Mouse (Mus musculus): ENCODE measurements around the gene Tnfsf10.

The Tnfsf10 gene

DNA sequence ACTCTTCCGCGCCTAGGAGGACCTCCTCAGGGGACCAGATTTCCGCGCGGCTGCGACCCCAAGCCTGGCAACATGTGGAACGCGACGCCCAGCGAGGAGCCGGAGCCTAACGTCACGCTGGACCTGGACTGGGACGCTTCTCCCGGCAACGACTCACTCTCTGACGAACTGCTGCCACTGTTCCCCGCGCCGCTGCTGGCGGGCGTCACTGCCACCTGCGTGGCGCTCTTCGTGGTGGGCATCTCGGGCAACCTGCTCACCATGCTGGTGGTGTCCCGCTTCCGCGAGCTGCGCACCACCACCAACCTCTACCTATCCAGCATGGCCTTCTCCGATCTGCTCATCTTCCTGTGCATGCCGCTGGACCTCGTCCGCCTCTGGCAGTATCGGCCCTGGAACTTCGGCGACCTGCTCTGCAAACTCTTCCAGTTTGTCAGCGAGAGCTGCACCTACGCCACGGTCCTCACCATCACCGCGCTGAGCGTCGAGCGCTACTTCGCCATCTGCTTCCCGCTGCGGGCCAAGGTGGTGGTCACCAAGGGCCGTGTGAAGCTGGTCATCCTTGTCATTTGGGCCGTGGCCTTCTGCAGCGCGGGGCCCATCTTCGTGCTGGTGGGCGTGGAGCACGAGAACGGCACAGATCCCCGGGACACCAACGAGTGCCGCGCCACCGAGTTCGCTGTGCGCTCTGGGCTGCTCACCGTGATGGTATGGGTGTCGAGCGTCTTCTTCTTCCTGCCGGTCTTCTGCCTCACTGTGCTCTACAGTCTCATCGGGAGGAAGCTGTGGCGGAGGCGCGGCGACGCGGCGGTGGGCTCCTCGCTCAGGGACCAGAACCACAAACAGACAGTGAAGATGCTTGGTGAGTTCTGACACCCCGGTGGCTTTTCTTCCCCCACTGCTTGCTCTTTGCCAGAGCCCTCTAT, 55.2 kb downstream of the Tnfsf10 start:
- no peak for DNase-seq (ENCODE audit: low spot score)

DNA sequence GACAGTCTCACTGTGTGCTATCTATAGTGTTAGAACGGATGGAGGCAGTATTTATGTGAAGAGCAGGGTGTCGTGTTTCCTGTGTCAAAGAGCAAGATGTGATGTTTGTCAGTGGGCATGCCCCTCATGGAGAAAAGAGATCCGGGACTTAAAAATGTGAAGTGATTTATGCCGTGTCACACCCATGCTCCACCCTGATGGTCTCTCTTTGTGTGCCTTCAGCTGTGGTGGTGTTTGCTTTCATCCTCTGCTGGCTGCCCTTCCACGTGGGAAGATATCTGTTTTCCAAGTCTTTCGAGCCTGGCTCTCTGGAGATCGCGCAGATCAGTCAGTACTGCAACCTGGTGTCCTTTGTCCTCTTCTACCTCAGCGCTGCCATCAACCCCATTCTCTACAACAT, 57.6 kb downstream of the Tnfsf10 start:
- no peak for DNase-seq (ENCODE audit: low spot score)

DNA sequence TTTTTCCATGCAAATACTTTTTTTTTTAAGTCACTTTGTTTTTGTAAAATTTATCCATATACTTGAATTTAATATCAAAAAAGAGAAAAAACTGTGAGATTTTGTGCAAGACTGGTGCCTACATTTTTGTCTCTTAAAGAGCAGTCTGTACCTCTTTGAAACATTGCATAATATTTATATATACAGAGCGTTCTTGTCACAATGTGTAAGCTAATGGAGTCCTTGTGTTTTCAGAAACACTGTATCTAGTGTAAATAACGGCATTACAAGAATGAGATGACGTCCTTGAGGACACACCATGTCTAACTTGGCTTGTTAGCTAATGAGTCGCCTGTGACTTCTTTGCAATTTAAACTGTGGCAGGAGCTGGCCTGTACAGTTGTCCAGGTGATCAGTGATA, 61.1 kb downstream of the Tnfsf10 start:
- DNase-seq (ENCODE audit: low spot score): no peak

DNA sequence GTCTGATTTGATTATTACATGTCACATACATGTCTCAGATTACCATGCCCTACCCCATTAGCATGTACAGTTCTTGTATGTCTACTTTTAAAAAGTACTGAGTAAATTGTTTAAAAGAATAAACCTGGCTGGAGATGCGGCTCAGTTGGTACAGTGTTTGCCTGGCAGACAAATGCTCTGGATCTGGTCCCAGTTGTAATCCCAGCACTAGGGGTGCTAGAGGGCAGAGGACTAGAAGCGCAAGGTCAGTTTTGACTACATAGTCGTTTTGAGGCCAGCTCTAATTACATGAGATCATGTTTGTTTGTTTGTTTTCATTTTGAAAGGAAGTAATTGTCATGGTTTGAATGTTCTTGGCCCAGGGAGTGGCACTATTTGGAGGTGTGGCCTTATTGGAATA, 68.0 kb downstream of the Tnfsf10 start:
- no peak for DNase-seq (ENCODE audit: low spot score)

DNA sequence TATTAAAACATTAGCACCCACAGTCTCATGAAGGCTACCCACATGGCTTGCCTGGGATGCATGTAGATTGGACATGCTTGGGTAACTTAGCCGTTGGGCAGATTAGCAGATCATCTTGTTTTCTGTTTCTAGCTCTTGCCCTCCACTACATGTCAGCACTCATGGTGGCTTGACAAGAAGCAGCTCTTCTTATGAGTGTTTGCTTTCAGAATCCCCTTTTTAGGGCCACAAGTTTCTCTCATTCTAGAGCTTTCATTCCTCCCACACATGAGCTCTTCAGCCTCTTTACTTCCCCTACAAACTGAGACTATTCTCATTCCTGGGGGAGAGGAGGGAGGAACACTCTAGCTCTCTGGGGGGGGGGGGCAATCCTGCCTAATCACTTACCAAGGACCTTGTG, 73.1 kb downstream of the Tnfsf10 start:
- no peak for DNase-seq (ENCODE audit: low spot score)

Data from left cerebral cortex, adult 11 months (tissue).